Mouse (Mus musculus) lung, embryonic 14.5 days (tissue): ENCODE results near the gene AC134908.4. TPM values are rescaled to one million over a fixed set of nuclear protein-coding genes. Genes with fewer than 3 reads are reported as not detected.

Source experiments
- ATAC-seq: fragments of 200-750 bp; cut with Nextera tagmentation; 2 replicates; pipeline ENCODE4 v1.8.0; 2017; ENCODE audit warnings: mild to moderate bottlenecking, moderate TSS enrichment, moderate library complexity; ENCODE audit not compliant: insufficient read depth
- DNase-seq: peaks from one replicate; pipeline ENCODE4 v3.0.0-alpha.2; 2015
- H3K27ac ChIP-seq: fragments of 300-500 bp; sonication (generic); 2 replicates; pipeline ENCODE4 v1.5.1; 2014; ENCODE audit warnings: low read depth, mild to moderate bottlenecking, moderate library complexity
- H3K27me3 ChIP-seq: fragments of 300-500 bp; sonication (generic); 2 replicates; pipeline ENCODE4 v1.6.1; 2014; ENCODE audit warnings: low read length, control low read depth; ENCODE audit not compliant: insufficient read depth
- H3K36me3 ChIP-seq: fragments of 300-500 bp; sonication (generic); 2 replicates; pipeline ENCODE4 v1.6.1; 2014; ENCODE audit warnings: control low read depth; ENCODE audit not compliant: insufficient read depth
- H3K4me1 ChIP-seq: fragments of 300-500 bp; sonication (generic); 2 replicates; pipeline ENCODE4 v1.6.1; 2014; ENCODE audit warnings: antibody characterized with exemption, control low read depth; ENCODE audit not compliant: insufficient read depth
- H3K4me2 ChIP-seq: fragments of 300-500 bp; sonication (generic); 2 replicates; pipeline ENCODE4 v1.6.1; 2014; ENCODE audit warnings: mild to moderate bottlenecking
- H3K4me3 ChIP-seq: fragments of 300-500 bp; sonication (generic); 2 replicates; pipeline ENCODE4 v1.5.1; 2014; ENCODE audit warnings: low read depth, low read length
- H3K9ac ChIP-seq: fragments of 300-500 bp; sonication (generic); 2 replicates; pipeline ENCODE4 v1.6.1; 2014
- H3K9me3 ChIP-seq: fragments of 300-500 bp; sonication (generic); 2 replicates; pipeline ENCODE4 v1.6.1; 2016; ENCODE audit warnings: low read depth, low read length, control low read depth
- CTCF ChIP-seq: IDR thresholded peaks from 2 replicates; pipeline ENCODE4 v1.5.1; 2016; ENCODE audit warnings: antibody characterized with exemption, low read depth
- WGBS: fragments of 180-500 bp; shearing (Covaris S2); extraction: QIAGEN DNeasy Blood & Tissue Kit; methylation state at CpG from one replicate; pipeline ENCODE4 v1.1.7; 2014; 5-methylcytosine and 5-hydroxymethylcytosine counted together
- polyA plus RNA-seq: library from polyadenylated mRNA; unstranded; fragments of >200 nt; fragmentation: Nextera tagmentation; extraction: Ambion mirVana; gene quantifications from 2 replicates; pipeline ENCODE4 v1.2.1, GENCODE M21; 2014

AC134908.4 gene
- polyA plus RNA-seq, 1 experiment from 2014 or later: not detected

- no peak for DNase-seq
- peaks cover 55% of the 10 kb centered on the region for H3K36me3 ChIP-seq
- WGBS: 73% methylated on average over 12 of the region's 12 CpGs
- TF ChIP-seq CTCF: no peak
- no peaks in the 10 kb centered on the region for H3K9me3 ChIP-seq
- H3K27me3 ChIP-seq: no peaks in the 10 kb centered on the region
- peak overlapping the region; percentile 89 for H3K4me2 ChIP-seq
- H3K27ac ChIP-seq: peak overlapping the region; percentile 97; the same call in 1 of the 2 replicates
- peak overlapping the region; percentile 82 for H3K4me3 ChIP-seq
- ATAC-seq: no peak
- H3K9ac ChIP-seq: peak overlapping the region; percentile 69
- H3K4me1 ChIP-seq: peaks cover 40% of the 10 kb centered on the region
These were observed 39.2 kb upstream of the AC134908.4 start for GRCm38 (mm10) chr17:25834595-25835222.

- peak overlapping the region; percentile 89 for H3K4me2 ChIP-seq
- WGBS: 13% methylated on average over 6 of the region's 6 CpGs
- DNase-seq: no peak
These were observed 38.6 kb upstream of the AC134908.4 start for GRCm38 (mm10) chr17:25833961-25834594.

GRCm38 (mm10) chr17:25833291-25833663 lies 37.8 kb upstream of the AC134908.4 start, which contains the start of gene Stub1:
Gene Stub1, minus strand, starts transcription at chr17:25833404.
- DNase-seq (peak; percentile 95), ATAC-seq (peak; percentile 63)
- Histone ChIP-seq H3K4me3 (peak within 1 kb of the TSS; percentile 82), H3K9ac (peak within 1 kb of the TSS; percentile 79), H3K27ac (peak within 1 kb of the TSS; percentile 97), H3K4me2 (peak within 1 kb of the TSS; percentile 98), H3K36me3 (peaks cover 47% of the 10 kb centered on the region), H3K4me1 (peaks cover 46% of the 10 kb centered on the region), H3K27me3 (no peaks in the 10 kb centered on the region), H3K9me3 (no peaks in the 10 kb centered on the region)
- TF ChIP-seq CTCF: no peak
- under 1% methylated on average over 24 of the region's 24 CpGs for WGBS

More at GRCm38 (mm10) chr17:25833961-25834594, 38.6 kb upstream of the AC134908.4 start:
- Histone ChIP-seq H3K4me3 (peak overlapping the region; percentile 82), H3K27ac (peak overlapping the region; percentile 97), H3K27me3 (no peaks in the 10 kb centered on the region), H3K4me1 (peaks cover 42% of the 10 kb centered on the region), H3K9ac (peak overlapping the region; percentile 69), H3K36me3 (peaks cover 52% of the 10 kb centered on the region), H3K9me3 (no peaks in the 10 kb centered on the region)
- no peak for ATAC-seq
- TF ChIP-seq CTCF: no peak

- Histone ChIP-seq H3K27me3 (no peaks in the 10 kb centered on the region), H3K4me1 (peaks cover 48% of the 10 kb centered on the region), H3K4me2 (peak overlapping the region; percentile 98), H3K36me3 (peaks cover 47% of the 10 kb centered on the region), H3K4me3 (peak overlapping the region; percentile 82), H3K9ac (peak overlapping the region; percentile 79), H3K9me3 (no peaks in the 10 kb centered on the region), H3K27ac (peak overlapping the region; percentile 97)
- under 1% methylated on average over 76 of the region's 77 CpGs for WGBS
- ATAC-seq: peak; percentile 88
- DNase-seq: peak; percentile 100
- no peak for TF ChIP-seq CTCF
These were observed 37.2 kb upstream of the AC134908.4 start for GRCm38 (mm10) chr17:25832436-25833290.

- peak overlapping the region; percentile 98 for H3K4me2 ChIP-seq
- TF ChIP-seq CTCF: no peak
- DNase-seq (peak; percentile 25), ATAC-seq (no peak)
- H3K9me3 ChIP-seq: no peaks in the 10 kb centered on the region
- H3K27ac ChIP-seq: peak overlapping the region; percentile 85
- 49% methylated on average over 21 of the region's 21 CpGs for WGBS
- H3K27me3 ChIP-seq: no peaks in the 10 kb centered on the region
- peak overlapping the region; percentile 79 for H3K9ac ChIP-seq
- H3K4me1 ChIP-seq: peaks cover 41% of the 10 kb centered on the region
- peak overlapping the region; percentile 82 for H3K4me3 ChIP-seq
- peaks cover 56% of the 10 kb centered on the region for H3K36me3 ChIP-seq
These were observed 36.2 kb upstream of the AC134908.4 start for GRCm38 (mm10) chr17:25831451-25832281.

GRCm38 (mm10) chr17:25830806-25831431 lies 35.5 kb upstream of the AC134908.4 start:
- Histone ChIP-seq H3K4me2 (peak overlapping the region; percentile 98), H3K27ac (no peak overlapping the region), H3K36me3 (peaks cover 63% of the 10 kb centered on the region), H3K4me1 (peaks cover 34% of the 10 kb centered on the region), H3K9me3 (no peaks in the 10 kb centered on the region), H3K9ac (no peak overlapping the region), H3K4me3 (peak overlapping the region; percentile 82), H3K27me3 (no peaks in the 10 kb centered on the region)
- WGBS: 81% methylated on average over 14 of the region's 14 CpGs
- no peak for TF ChIP-seq CTCF
- no peak for DNase-seq
- no peak for ATAC-seq
